Mouse (Mus musculus) hindbrain, embryonic 12.5 days (tissue): Measurements from ENCODE around the gene Zfp317. TPM values are rescaled to one million over a fixed set of nuclear protein-coding genes. Genes with fewer than 3 reads are reported as not detected.

Experiments
- polyA plus RNA-seq: library from polyadenylated mRNA; unstranded; fragments of >200 nt; fragmentation: Nextera tagmentation; extraction: Ambion mirVana; gene quantifications from 2 replicates; pipeline ENCODE4 v1.2.1, GENCODE M21; 2016

Gene Zfp317
- polyA plus RNA-seq, 1 experiment from 2014 or later = 40.0 TPM

Other genes with a start within 250 kb of the Zfp317 start
- not detected in 2 replicates for gene Olfr847, start 243.4 kb upstream of the Zfp317 start, polyA plus RNA-seq
- gene Olfr849, start 181.8 kb upstream of the Zfp317 start, polyA plus RNA-seq = not detected in 2 replicates
- gene Olfr850, start 143.9 kb upstream of the Zfp317 start, polyA plus RNA-seq = not detected in 2 replicates
- gene Olfr851, start 128.8 kb upstream of the Zfp317 start, polyA plus RNA-seq = not detected in 2 replicates
- gene Olfr853, start 81.0 kb upstream of the Zfp317 start, polyA plus RNA-seq = not detected in 2 replicates
- gene Olfr854, start 54.7 kb upstream of the Zfp317 start, polyA plus RNA-seq = not detected in 2 replicates
- gene Olfr855, start 39.5 kb upstream of the Zfp317 start, polyA plus RNA-seq = not detected in 2 replicates
- not detected in 2 replicates for gene Olfr857, start 87.3 kb downstream of the Zfp317 start, polyA plus RNA-seq
- gene Olfr58, start 158.2 kb downstream of the Zfp317 start, polyA plus RNA-seq = not detected in 2 replicates
- not detected in 2 replicates for gene Olfr859, start 182.8 kb downstream of the Zfp317 start, polyA plus RNA-seq
- not detected in 2 replicates for gene Olfr860, start 227.6 kb downstream of the Zfp317 start, polyA plus RNA-seq